Mouse (Mus musculus) limb, embryonic 10.5 days (tissue): ENCODE measurements around the gene Eif4h. TPM values are rescaled to one million over a fixed set of nuclear protein-coding genes. Genes with fewer than 3 reads are reported as not detected.
A peak's percentile ranks its signal among the peaks of the same experiment; 100 is the strongest.

ENCODE experiments used
- DNase-seq: peaks from one replicate; pipeline ENCODE4 v3.0.0-alpha.2; 2017; ENCODE audit warnings: low spot score
- H3K27ac ChIP-seq: fragments of 300-500 bp; sonication (generic); 2 replicates; pipeline ENCODE4 v1.5.1; 2016; ENCODE audit warnings: mild to moderate bottlenecking
- H3K27me3 ChIP-seq: fragments of 300-500 bp; sonication (generic); 2 replicates; pipeline ENCODE4 v1.6.1; 2016; ENCODE audit warnings: low read depth, mild to moderate bottlenecking; ENCODE audit not compliant: poor library complexity, severe bottlenecking
- H3K36me3 ChIP-seq: fragments of 300-500 bp; sonication (generic); 2 replicates; pipeline ENCODE4 v1.6.1; 2016; ENCODE audit warnings: mild to moderate bottlenecking, moderate library complexity
- H3K4me1 ChIP-seq: fragments of 300-500 bp; sonication (generic); 2 replicates; pipeline ENCODE4 v1.6.1; 2016
- H3K4me3 ChIP-seq: fragments of 300-500 bp; sonication (generic); 2 replicates; pipeline ENCODE4 v1.5.1; 2016; ENCODE audit warnings: mild to moderate bottlenecking, moderate library complexity
- H3K9me3 ChIP-seq: fragments of 300-500 bp; sonication (generic); replicated peaks from 2 replicates; pipeline ENCODE4 v1.6.1; 2016; ENCODE audit warnings: mild to moderate bottlenecking
- WGBS: fragments of 180-500 bp; shearing (Covaris S2); methylation state at CpG from one replicate; pipeline ENCODE4 v1.1.7; 2016; 5-methylcytosine and 5-hydroxymethylcytosine counted together
- polyA plus RNA-seq: library from polyadenylated mRNA; unstranded; fragments of >200 nt; fragmentation: Nextera tagmentation; extraction: Ambion mirVana; gene quantifications from 2 replicates; pipeline ENCODE4 v1.2.1, GENCODE M21; 2016

Eif4h gene
- polyA plus RNA-seq, 1 experiment from 2014 or later, result 664 TPM

- no peak overlapping the region for H3K4me3 ChIP-seq
- no peak for DNase-seq
- H3K9me3 ChIP-seq, result no peaks in the 10 kb centered on the region
- peaks cover 7% of the 10 kb centered on the region for H3K4me1 ChIP-seq
- H3K27me3 ChIP-seq, result no peaks in the 10 kb centered on the region
- no peaks in the 10 kb centered on the region for H3K36me3 ChIP-seq
- WGBS, result 73% methylated on average over 1 of the region's 1 CpGs
- no peak overlapping the region for H3K27ac ChIP-seq
Measured at GRCm38 (mm10) chr5:134644121-134644520, 4.8 kb upstream of the Eif4h start.

- Histone ChIP-seq H3K36me3 (peaks cover 22% of the 10 kb centered on the region), H3K27me3 (no peaks in the 10 kb centered on the region), H3K4me1 (peaks cover 12% of the 10 kb centered on the region), H3K9me3 (no peaks in the 10 kb centered on the region), H3K4me3 (no peak overlapping the region), H3K27ac (no peak overlapping the region)
- WGBS, result 90% methylated on average over 3 of the region's 3 CpGs
- no peak for DNase-seq
Measured at GRCm38 (mm10) chr5:134640371-134640770, 1.1 kb upstream of the Eif4h start.

GRCm38 (mm10) chr5:134638461-134639268 is 625 bp downstream of the Eif4h start:
- Histone ChIP-seq H3K27me3 (no peaks in the 10 kb centered on the region), H3K4me3 (peak overlapping the region; percentile 100), H3K4me1 (peaks cover 12% of the 10 kb centered on the region), H3K27ac (peak overlapping the region; percentile 99), H3K9me3 (no peaks in the 10 kb centered on the region), H3K36me3 (peaks cover 38% of the 10 kb centered on the region)
- DNase-seq, result no peak
- whole genome bisulfite sequencing, result 1% methylated on average over 85 of the region's 85 CpGs

- DNase-seq, result no peak
- Histone ChIP-seq H3K4me3 (peak overlapping the region; percentile 100), H3K27ac (peak overlapping the region; percentile 99), H3K9me3 (no peaks in the 10 kb centered on the region), H3K4me1 (peaks cover 12% of the 10 kb centered on the region), H3K27me3 (no peaks in the 10 kb centered on the region), H3K36me3 (peaks cover 46% of the 10 kb centered on the region)
- 39% methylated on average over 5 of the region's 5 CpGs for WGBS
Measured at GRCm38 (mm10) chr5:134637820-134638367, 1.4 kb downstream of the Eif4h start.

GRCm38 (mm10) chr5:134632841-134633240 is 6.4 kb downstream of the Eif4h start:
- WGBS, result 77% methylated on average over 2 of the region's 2 CpGs
- Histone ChIP-seq H3K36me3 (peaks cover 96% of the 10 kb centered on the region), H3K27me3 (no peaks in the 10 kb centered on the region), H3K4me1 (peaks cover 4% of the 10 kb centered on the region; the same call in 1 of the 2 replicates), H3K27ac (no peak overlapping the region), H3K9me3 (no peaks in the 10 kb centered on the region), H3K4me3 (no peak overlapping the region)
- no peak for DNase-seq

GRCm38 (mm10) chr5:134630835-134631234 is 8.5 kb downstream of the Eif4h start:
- no peak overlapping the region for H3K27ac ChIP-seq
- no peaks in the 10 kb centered on the region for H3K4me1 ChIP-seq
- no peaks in the 10 kb centered on the region for H3K27me3 ChIP-seq
- H3K36me3 ChIP-seq, result peaks cover 98% of the 10 kb centered on the region
- no peak for DNase-seq
- H3K9me3 ChIP-seq, result no peaks in the 10 kb centered on the region
- H3K4me3 ChIP-seq, result no peak overlapping the region

- H3K36me3 ChIP-seq, result peaks cover 99% of the 10 kb centered on the region
- no peaks in the 10 kb centered on the region for H3K27me3 ChIP-seq
- H3K4me1 ChIP-seq, result no peaks in the 10 kb centered on the region
- DNase-seq, result no peak
- no peak overlapping the region for H3K27ac ChIP-seq
- H3K9me3 ChIP-seq, result no peaks in the 10 kb centered on the region
- 78% methylated on average over 4 of the region's 4 CpGs for WGBS
- H3K4me3 ChIP-seq, result no peak overlapping the region
Measured at GRCm38 (mm10) chr5:134629508-134629907, 9.8 kb downstream of the Eif4h start.

GRCm38 (mm10) chr5:134622069-134622468 is 17.2 kb downstream of the Eif4h start:
- 90% methylated on average over 2 of the region's 2 CpGs for WGBS
- Histone ChIP-seq H3K27me3 (no peaks in the 10 kb centered on the region), H3K36me3 (peaks cover 100% of the 10 kb centered on the region), H3K9me3 (no peaks in the 10 kb centered on the region), H3K4me3 (no peak overlapping the region), H3K4me1 (no peaks in the 10 kb centered on the region), H3K27ac (no peak overlapping the region)
- no peak for DNase-seq

- Histone ChIP-seq H3K9me3 (no peaks in the 10 kb centered on the region), H3K4me1 (no peaks in the 10 kb centered on the region), H3K27ac (no peak overlapping the region), H3K4me3 (no peak overlapping the region), H3K36me3 (peaks cover 99% of the 10 kb centered on the region), H3K27me3 (no peaks in the 10 kb centered on the region)
- DNase-seq, result no peak
- 93% methylated on average over 16 of the region's 16 CpGs for WGBS
Measured at GRCm38 (mm10) chr5:134621099-134621640, 18.1 kb downstream of the Eif4h start.

- 96% methylated on average over 9 of the region's 9 CpGs for WGBS
Measured at GRCm38 (mm10) chr5:134620457-134620856, 18.8 kb downstream of the Eif4h start.

GRCm38 (mm10) chr5:134617071-134617470 is 22.2 kb downstream of the Eif4h start:
- no peaks in the 10 kb centered on the region for H3K27me3 ChIP-seq
- H3K9me3 ChIP-seq, result no peaks in the 10 kb centered on the region
- H3K27ac ChIP-seq, result no peak overlapping the region
- peaks cover 77% of the 10 kb centered on the region for H3K36me3 ChIP-seq
- DNase-seq, result peak; percentile 64
- H3K4me1 ChIP-seq, result peaks cover 5% of the 10 kb centered on the region; the same call in 1 of the 2 replicates
- 62% methylated on average over 3 of the region's 3 CpGs for WGBS
- no peak overlapping the region for H3K4me3 ChIP-seq

More at GRCm38 (mm10) chr5:134620457-134620856, 18.8 kb downstream of the Eif4h start:
- Histone ChIP-seq H3K9me3 (no peaks in the 10 kb centered on the region), H3K4me3 (no peak overlapping the region), H3K4me1 (no peaks in the 10 kb centered on the region), H3K36me3 (peaks cover 99% of the 10 kb centered on the region), H3K27me3 (no peaks in the 10 kb centered on the region), H3K27ac (no peak overlapping the region)
- no peak for DNase-seq

- Histone ChIP-seq H3K4me3 (no peak overlapping the region), H3K27ac (no peak overlapping the region), H3K27me3 (no peaks in the 10 kb centered on the region), H3K9me3 (no peaks in the 10 kb centered on the region), H3K36me3 (peaks cover 67% of the 10 kb centered on the region), H3K4me1 (peaks cover 11% of the 10 kb centered on the region; the same call in 1 of the 2 replicates)
- WGBS, result 86% methylated on average over 4 of the region's 4 CpGs
- no peak for DNase-seq
Measured at GRCm38 (mm10) chr5:134615780-134616179, 23.5 kb downstream of the Eif4h start.

GRCm38 (mm10) chr5:134615380-134615779 is 23.9 kb downstream of the Eif4h start:
- Histone ChIP-seq H3K27ac (no peak overlapping the region), H3K4me1 (peaks cover 11% of the 10 kb centered on the region; the same call in 1 of the 2 replicates), H3K36me3 (peaks cover 63% of the 10 kb centered on the region), H3K27me3 (no peaks in the 10 kb centered on the region), H3K9me3 (no peaks in the 10 kb centered on the region), H3K4me3 (no peak overlapping the region)
- no peak for DNase-seq
- 89% methylated on average over 8 of the region's 8 CpGs for WGBS
